Mouse (Mus musculus) right cerebral cortex, postnatal 4 days (tissue): ENCODE results near the gene Ccdc83.

Source experiments
- DNase-seq: peaks from one replicate; pipeline ENCODE4 v3.0.0-alpha.2; 2022

The Ccdc83 gene

GRCm38 (mm10) chr7:90265289-90265970, at the start of gene Ccdc83:
Gene Ccdc83 (minus strand): TSS chr7:90265777.
- DNase-seq, result peak; percentile 71

- no peak for DNase-seq
Measured at GRCm38 (mm10) chr7:90313421-90313820, 47.8 kb upstream of the Ccdc83 start.

- DNase-seq, result no peak
Measured at GRCm38 (mm10) chr7:90312151-90312883, 46.7 kb upstream of the Ccdc83 start.

- no peak for DNase-seq
Measured at GRCm38 (mm10) chr7:90308003-90308402, 42.4 kb upstream of the Ccdc83 start.

GRCm38 (mm10) chr7:90306968-90307367, 41.4 kb upstream of the Ccdc83 start:
- no peak for DNase-seq

- no peak for DNase-seq
Measured at GRCm38 (mm10) chr7:90306079-90306478, 40.5 kb upstream of the Ccdc83 start.

GRCm38 (mm10) chr7:90302647-90303552, 37.3 kb upstream of the Ccdc83 start:
- DNase-seq, result no peak

GRCm38 (mm10) chr7:90301942-90302646, 36.5 kb upstream of the Ccdc83 start, which contains the start of gene Sytl2:
Gene Sytl2 (plus strand): TSS chr7:90302252.
- peak; percentile 35 for DNase-seq

GRCm38 (mm10) chr7:90291885-90292284, 26.3 kb upstream of the Ccdc83 start:
- no peak for DNase-seq

GRCm38 (mm10) chr7:90284793-90285192, 19.2 kb upstream of the Ccdc83 start:
- DNase-seq, result no peak

GRCm38 (mm10) chr7:90282786-90283185, 17.2 kb upstream of the Ccdc83 start:
- no peak for DNase-seq

GRCm38 (mm10) chr7:90281759-90282546, 16.4 kb upstream of the Ccdc83 start:
- DNase-seq, result no peak

GRCm38 (mm10) chr7:90280878-90281277, 15.3 kb upstream of the Ccdc83 start:
- DNase-seq, result no peak

- peak; percentile 19 for DNase-seq
Measured at GRCm38 (mm10) chr7:90280274-90280875, 14.8 kb upstream of the Ccdc83 start.

- no peak for DNase-seq
Measured at GRCm38 (mm10) chr7:90279136-90279535, 13.6 kb upstream of the Ccdc83 start.

- no peak for DNase-seq
Measured at GRCm38 (mm10) chr7:90277769-90278168, 12.2 kb upstream of the Ccdc83 start.

GRCm38 (mm10) chr7:90277246-90277645, 11.7 kb upstream of the Ccdc83 start:
- no peak for DNase-seq

- no peak for DNase-seq
Measured at GRCm38 (mm10) chr7:90274561-90275100, 9.1 kb upstream of the Ccdc83 start.

GRCm38 (mm10) chr7:90270141-90270540, 4.6 kb upstream of the Ccdc83 start:
- DNase-seq, result no peak

GRCm38 (mm10) chr7:90261902-90262599, 3.5 kb downstream of the Ccdc83 start:
- no peak for DNase-seq
